Mouse (Mus musculus): ENCODE data around the gene Camk1d. TPM values are rescaled to one million over a fixed set of nuclear protein-coding genes. Genes with fewer than 3 reads are reported as not detected.

The Camk1d gene
- total and polyA plus RNA-seq, 3 experiments = 4.6 to 12.4 (median 4.8) TPM

GRCm38 (mm10) chr2:5675431-5676142 is 38.7 kb downstream of the Camk1d start:
- Histone ChIP-seq H3K4me1 (ENCODE audit: control insufficient read depth in 1 of 2, insufficient read depth in 2 of 2) (peaks cover 0 to 12% of the 10 kb centered on the region in 2 experiments; a peak in 1 of 4 replicates), H3K36me3 (replicated peaks in 1 of 2; ENCODE audit: control insufficient read depth in 1 of 2, insufficient read depth in 1 of 2, low read length in 1 of 2) (peaks cover 0 to 51% of the 10 kb centered on the region in 2 experiments), H3K79me2 (replicated peaks; ENCODE audit: control insufficient read depth, extremely low read depth, insufficient read depth, poor library complexity, severe bottlenecking) (no peaks in the 10 kb centered on the region), H3K9me3 (replicated peaks; ENCODE audit: low read length) (no peaks in the 10 kb centered on the region), H3K27ac (ENCODE audit: insufficient read depth, low read depth) (no peak overlapping the region), H3K4me2 (ENCODE audit: insufficient read depth, low read depth, poor library complexity, severe bottlenecking) (no peak overlapping the region), H3K4me3 (replicated peaks in 1 of 3; ENCODE audit: low read depth in 2 of 3, low read length in 2 of 3, poor library complexity in 1 of 3) (no peak overlapping the region), H3K9ac (ENCODE audit: insufficient read depth, low read depth) (no peak overlapping the region), H3K27me3 (replicated peaks) (no peaks in the 10 kb centered on the region)
- TF ChIP-seq KAT2A (IDR thresholded peaks at IDR 0.05; ENCODE audit: insufficient replicate concordance, low read length) = no peak
- no peak for TF ChIP-seq ETS1 (conservative IDR thresholded peaks at IDR 0.05; ENCODE audit: low read depth, low read length)
- TF ChIP-seq JUN (IDR thresholded peaks at IDR 0.05; ENCODE audit: insufficient read depth, low read depth, low read length) = no peak
- TF ChIP-seq POLR2A (IDR thresholded peaks at IDR 0.05; ENCODE audit: low read depth, low read length) = no peak
- TF ChIP-seq RCOR1 (conservative IDR thresholded peaks at IDR 0.05; ENCODE audit: low read depth, low read length) = no peak
- no peak for TF ChIP-seq CHD1 (IDR thresholded peaks at IDR 0.05; ENCODE audit: low read depth, low read length)
- no peak for TF ChIP-seq HCFC1 (IDR thresholded peaks at IDR 0.05; ENCODE audit: low read depth, low read length)
- TF ChIP-seq JUND (conservative IDR thresholded peaks at IDR 0.05; ENCODE audit: low read depth, low read length) = no peak
- TF ChIP-seq USF1 (IDR thresholded peaks at IDR 0.05; ENCODE audit: low read depth, low read length) = no peak
- no peak for TF ChIP-seq EP300 (IDR thresholded peaks at IDR 0.05; ENCODE audit: low read length)
- TF ChIP-seq MAFK (IDR thresholded peaks at IDR 0.05; ENCODE audit: insufficient replicate concordance, low read length) = no peak
- no peak for TF ChIP-seq MAZ (IDR thresholded peaks at IDR 0.05; ENCODE audit: low read depth, low read length)
- DNase-seq (ENCODE audit: extremely low read depth) = no peak
- dilution Hi-C loops (cut with MboI; ENCODE audit: extremely low pct_ligation_motif_present, extremely low pct_unique_long_range_greater_than_20kb, low sequenced_read_pairs) = no loop called here
- in situ Hi-C loops (cut with MboI; ENCODE audit: low pct_ligation_motif_present, low pct_unique_long_range_greater_than_20kb, low sequenced_read_pairs) = no loop called here

GRCm38 (mm10) chr2:5674512-5674911 is 39.8 kb downstream of the Camk1d start:
- Histone ChIP-seq H3K4me3 (replicated peaks in 1 of 3; ENCODE audit: low read depth in 2 of 3, low read length in 2 of 3, poor library complexity in 1 of 3) (no peak overlapping the region), H3K9ac (ENCODE audit: insufficient read depth, low read depth) (no peak overlapping the region), H3K27me3 (replicated peaks) (no peaks in the 10 kb centered on the region), H3K79me2 (replicated peaks; ENCODE audit: control insufficient read depth, extremely low read depth, insufficient read depth, poor library complexity, severe bottlenecking) (no peaks in the 10 kb centered on the region), H3K36me3 (replicated peaks in 1 of 2; ENCODE audit: control insufficient read depth in 1 of 2, insufficient read depth in 1 of 2, low read length in 1 of 2) (peaks cover 0 to 56% of the 10 kb centered on the region in 2 experiments), H3K4me2 (ENCODE audit: insufficient read depth, low read depth, poor library complexity, severe bottlenecking) (no peak overlapping the region), H3K4me1 (ENCODE audit: control insufficient read depth in 1 of 2, insufficient read depth in 2 of 2) (peaks cover 0 to 5% of the 10 kb centered on the region in 2 experiments; a peak in 1 of 4 replicates), H3K27ac (ENCODE audit: insufficient read depth, low read depth) (no peak overlapping the region), H3K9me3 (replicated peaks; ENCODE audit: low read length) (no peaks in the 10 kb centered on the region)
- dilution Hi-C loops (cut with MboI; ENCODE audit: extremely low pct_ligation_motif_present, extremely low pct_unique_long_range_greater_than_20kb, low sequenced_read_pairs) (no loop called here), in situ Hi-C loops (cut with MboI; ENCODE audit: low pct_ligation_motif_present, low pct_unique_long_range_greater_than_20kb, low sequenced_read_pairs) (no loop called here)
- no peak for DNase-seq (ENCODE audit: extremely low read depth)
- TF ChIP-seq MXI1 (IDR thresholded peaks at IDR 0.05; ENCODE audit: low read depth, low read length) (no peak), E2F4 (IDR thresholded peaks at IDR 0.05; ENCODE audit: insufficient replicate concordance, low read depth, low read length) (no peak), ZKSCAN1 (IDR thresholded peaks at IDR 0.05; ENCODE audit: borderline replicate concordance, low read depth, low read length) (no peak), MAFK (IDR thresholded peaks at IDR 0.05; ENCODE audit: insufficient replicate concordance, low read length) (no peak), IRF4 (IDR thresholded peaks at IDR 0.05; ENCODE audit: low read depth, low read length) (no peak), UBTF (IDR thresholded peaks at IDR 0.05; ENCODE audit: low read depth, low read length) (no peak), POLR2AphosphoS2 (IDR thresholded peaks at IDR 0.05; ENCODE audit: low read depth, low read length) (no peak), MYC (IDR thresholded peaks at IDR 0.05; ENCODE audit: low read depth, low read length) (no peak), ETS1 (conservative IDR thresholded peaks at IDR 0.05; ENCODE audit: low read depth, low read length) (no peak), GABPA (IDR thresholded peaks at IDR 0.05; ENCODE audit: insufficient replicate concordance, low read depth, low read length) (no peak), NRF1 (IDR thresholded peaks at IDR 0.05; ENCODE audit: low read depth, low read length) (no peak), SIN3A (IDR thresholded peaks at IDR 0.05; ENCODE audit: low read length) (no peak), ZNF384 (IDR thresholded peaks at IDR 0.05; ENCODE audit: low read depth, low read length) (no peak)
